ENCODE assay signal across 8 mouse cellular contexts in genomic region chr11:105126520-105127029, GRCm38 (mm10). TPM values are rescaled to one million over a fixed set of nuclear protein-coding genes. Genes with fewer than 3 reads are reported as not detected.
DNase-seq lines count a peak whose midpoint lies in the region; ATAC-seq and TF ChIP-seq lines count a peak whose summit lies in the region.

No protein-coding gene starts in this region.

- H3K36me3 ChIP-seq in kidney, embryonic 15.5 days, result peaks cover 29% of the 10 kb centered on the region
- H3K36me3 ChIP-seq in forebrain, embryonic 13.5 days (ENCODE audit: poor library complexity, severe bottlenecking), result peaks cover 22% of the 10 kb centered on the region
- H3K36me3 ChIP-seq in liver, embryonic 14.5 days (replicated peaks; ENCODE audit: control insufficient read depth, insufficient read depth, low read depth), result peaks cover 9% of the 10 kb centered on the region

- no peak for TF ChIP-seq CTCF in liver, embryonic 14.5 days (IDR thresholded peaks at IDR 0.05; ENCODE audit: low read depth)

- no peak for TF ChIP-seq EP300 in liver, embryonic 14.5 days (IDR thresholded peaks at IDR 0.05; ENCODE audit: low read depth)

- H3K4me3 ChIP-seq in kidney, embryonic 15.5 days (replicated peaks), result peak overlapping the region; percentile 100
- peak overlapping the region; percentile 96 for H3K4me3 ChIP-seq in forebrain, embryonic 13.5 days
- peak overlapping the region; percentile 85 to 97 for H3K4me3 ChIP-seq in liver, embryonic 14.5 days (ENCODE audit: insufficient read depth in 1 of 2, low read depth in 2 of 2, low read length in 2 of 2)

- H3K4me2 ChIP-seq in kidney, embryonic 15.5 days, result peak overlapping the region; percentile 75
- H3K4me2 ChIP-seq in forebrain, embryonic 13.5 days, result peak overlapping the region; percentile 91
- peak overlapping the region; percentile 86 for H3K4me2 ChIP-seq in liver, embryonic 14.5 days (ENCODE audit: low read depth)

- peak; percentile 17 for ATAC-seq in kidney, embryonic 15.5 days (replicated peaks; ENCODE audit: low FRiP score)
- peak; percentile 36 for ATAC-seq in forebrain, embryonic 13.5 days
- peak; percentile 40 for ATAC-seq in liver, embryonic 14.5 days (ENCODE audit: insufficient read depth)

- DNase-seq in kidney, postnatal 36 days, result no peak
- peak; percentile 30 for DNase-seq in MN1 (ENCODE audit: low spot score)
- DNase-seq in liver, embryonic 14.5 days (ENCODE audit: low read depth in 3 of 3, low spot score in 3 of 3), result no peak
- no peak for DNase-seq in urinary bladder, postnatal 4 days (ENCODE audit: low spot score in 2 of 2)
- no peak for DNase-seq in adipocyte (ENCODE audit: low spot score)
- DNase-seq in adrenal gland, adult 8-10 months, result no peak

- peaks cover 23% of the 10 kb centered on the region for H3K4me1 ChIP-seq in kidney, embryonic 15.5 days
- H3K4me1 ChIP-seq in forebrain, embryonic 13.5 days, result peaks cover 12% of the 10 kb centered on the region
- H3K4me1 ChIP-seq in liver, embryonic 14.5 days (replicated peaks; ENCODE audit: control insufficient read depth in 2 of 2, insufficient read depth in 2 of 2, low read length in 1 of 2), result peaks cover 11 to 15% of the 10 kb centered on the region in 2 experiments

- H3K9ac ChIP-seq in kidney, embryonic 15.5 days, result peak overlapping the region; percentile 88
- H3K9ac ChIP-seq in forebrain, embryonic 13.5 days, result peak overlapping the region; percentile 74
- H3K9ac ChIP-seq in liver, embryonic 14.5 days (replicated peaks), result peak overlapping the region; percentile 68

- under 1% methylated on average over 49 of the region's 49 CpGs for WGBS in kidney, embryonic 15.5 days
- WGBS in forebrain, embryonic 13.5 days, result under 1% methylated on average over 49 of the region's 49 CpGs
- under 1% methylated on average over 49 of the region's 49 CpGs for WGBS in liver, embryonic 14.5 days (ENCODE audit: insufficient replicate concordance)

- H3K9me3 ChIP-seq in kidney, embryonic 15.5 days (replicated peaks), result no peaks in the 10 kb centered on the region
- no peaks in the 10 kb centered on the region for H3K9me3 ChIP-seq in forebrain, embryonic 13.5 days (replicated peaks)
- no peaks in the 10 kb centered on the region; the same call in 1 of the 2 replicates for H3K9me3 ChIP-seq in liver, embryonic 14.5 days (ENCODE audit: control insufficient read depth, low read length)

- no peaks in the 10 kb centered on the region for H3K27me3 ChIP-seq in kidney, embryonic 15.5 days
- H3K27me3 ChIP-seq in forebrain, embryonic 13.5 days, result no peaks in the 10 kb centered on the region
- no peaks in the 10 kb centered on the region for H3K27me3 ChIP-seq in liver, embryonic 14.5 days (ENCODE audit: control insufficient read depth, insufficient read depth, low read length)

- no peak overlapping the region for H3K27ac ChIP-seq in kidney, embryonic 15.5 days
- no peak overlapping the region for H3K27ac ChIP-seq in forebrain, embryonic 13.5 days
- H3K27ac ChIP-seq in liver, embryonic 14.5 days, result no peak overlapping the region; the same call in 1 of the 2 replicates

RNA-seq across cellular contexts. Expression of gene Mettl2, which starts 0.3 kb away (rescaled TPM):
- polyA plus RNA-seq in kidney, embryonic 15.5 days (2015; fragmentation: Nextera tagmentation; extraction: Ambion mirVana), result 45.6 TPM in 2 replicates
- 31.9 and 32.7 TPM in 2 replicates for polyA plus RNA-seq in forebrain, embryonic 13.5 days (2015; fragmentation: Nextera tagmentation; extraction: Ambion mirVana)
- 12.0 and 16.6 TPM in 2 replicates for polyA plus RNA-seq in liver, embryonic 14.5 days (2012; rRNA removed)
- polyA plus RNA-seq in liver, embryonic 14.5 days (2014; fragmentation: Nextera tagmentation; extraction: Ambion mirVana), result 14.2 and 14.6 TPM in 2 replicates
- total RNA-seq in adrenal gland, adult 8-10 months (2022), result 10 to 100 TPM; 21.6 to 28.6 (median 24.8) TPM

RNA-seq across cellular contexts. Expression of gene Gm10842, which starts 20.1 kb away (rescaled TPM):
- polyA plus RNA-seq in kidney, embryonic 15.5 days (2015; fragmentation: Nextera tagmentation; extraction: Ambion mirVana), result not detected in 2 replicates
- not detected in 2 replicates for polyA plus RNA-seq in forebrain, embryonic 13.5 days (2015; fragmentation: Nextera tagmentation; extraction: Ambion mirVana)
- polyA plus RNA-seq in liver, embryonic 14.5 days (2012; rRNA removed), result not detected in 2 replicates
- not detected in 2 replicates for polyA plus RNA-seq in liver, embryonic 14.5 days (2014; fragmentation: Nextera tagmentation; extraction: Ambion mirVana)
- not detected for total RNA-seq in adrenal gland, adult 8-10 months (2022)

RNA-seq across cellular contexts. Expression of gene Tlk2, which starts 52.0 kb away (rescaled TPM):
- 18.1 and 21.1 TPM in 2 replicates for polyA plus RNA-seq in kidney, embryonic 15.5 days (2015; fragmentation: Nextera tagmentation; extraction: Ambion mirVana)
- polyA plus RNA-seq in forebrain, embryonic 13.5 days (2015; fragmentation: Nextera tagmentation; extraction: Ambion mirVana), result 19.3 and 21.0 TPM in 2 replicates
- 12.0 and 16.3 TPM in 2 replicates for polyA plus RNA-seq in liver, embryonic 14.5 days (2012; rRNA removed)
- 10.2 and 10.6 TPM in 2 replicates for polyA plus RNA-seq in liver, embryonic 14.5 days (2014; fragmentation: Nextera tagmentation; extraction: Ambion mirVana)
- 10 to 100 TPM; 44.2 to 59.4 (median 50.1) TPM for total RNA-seq in adrenal gland, adult 8-10 months (2022)
